Mouse (Mus musculus) kidney, embryonic 16.5 days (tissue): Measurements from ENCODE around the gene B4galnt3. TPM values are rescaled to one million over a fixed set of nuclear protein-coding genes. Genes with fewer than 3 reads are reported as not detected.

ENCODE experiments used
- ATAC-seq: fragments of 200-750 bp; cut with Nextera tagmentation; 2 replicates; pipeline ENCODE4 v1.8.0; 2017; ENCODE audit warnings: moderate TSS enrichment; ENCODE audit not compliant: low FRiP score, low TSS enrichment
- H3K27ac ChIP-seq: fragments of 300-500 bp; sonication (generic); 2 replicates; pipeline ENCODE4 v1.5.1; 2014; ENCODE audit warnings: low read length
- H3K27me3 ChIP-seq: fragments of 300-500 bp; sonication (generic); 2 replicates; pipeline ENCODE4 v1.6.1; 2014; ENCODE audit warnings: low read length, control low read depth, mixed read lengths; ENCODE audit not compliant: insufficient read depth
- H3K36me3 ChIP-seq: fragments of 300-500 bp; sonication (generic); 2 replicates; pipeline ENCODE4 v1.6.1; 2014; ENCODE audit warnings: low read length, control low read depth, mixed read lengths; ENCODE audit not compliant: insufficient read depth
- H3K4me1 ChIP-seq: fragments of 300-500 bp; sonication (generic); 2 replicates; pipeline ENCODE4 v1.6.1; 2014; ENCODE audit warnings: low read length, control low read depth, mixed read lengths; ENCODE audit not compliant: insufficient read depth
- H3K4me2 ChIP-seq: fragments of 300-500 bp; sonication (generic); replicated peaks from 2 replicates; pipeline ENCODE4 v1.6.1; 2014; ENCODE audit warnings: low read depth, low read length
- H3K4me3 ChIP-seq: fragments of 300-500 bp; sonication (generic); 2 replicates; pipeline ENCODE4 v1.5.1; 2014; ENCODE audit warnings: mild to moderate bottlenecking, low read length
- H3K9ac ChIP-seq: fragments of 300-500 bp; sonication (generic); replicated peaks from 2 replicates; pipeline ENCODE4 v1.6.1; 2014; ENCODE audit warnings: low read length
- H3K9me3 ChIP-seq: fragments of 300-500 bp; sonication (generic); 2 replicates; pipeline ENCODE4 v1.6.1; 2016; ENCODE audit warnings: low read length, control low read depth
- WGBS: fragments of 180-500 bp; shearing (Covaris S2); extraction: QIAGEN DNeasy Blood & Tissue Kit; methylation state at CpG from one replicate; pipeline ENCODE4 v1.1.7; 2014; 5-methylcytosine and 5-hydroxymethylcytosine counted together
- polyA plus RNA-seq: library from polyadenylated mRNA; unstranded; fragments of >200 nt; fragmentation: Nextera tagmentation; extraction: Ambion mirVana; gene quantifications from 2 replicates; pipeline ENCODE4 v1.2.1, GENCODE M21; 2015

Gene B4galnt3
- polyA plus RNA-seq, 1 experiment from 2014 or later, result 2.4 TPM

GRCm38 (mm10) chr6:120211536-120211935, 82.8 kb downstream of the B4galnt3 start:
- no peak overlapping the region for H3K4me2 ChIP-seq
- no peaks in the 10 kb centered on the region for H3K9me3 ChIP-seq
- no peaks in the 10 kb centered on the region for H3K4me1 ChIP-seq
- no peak for ATAC-seq
- 77% methylated on average over 6 of the region's 6 CpGs for WGBS
- no peak overlapping the region for H3K9ac ChIP-seq
- H3K4me3 ChIP-seq, result no peak overlapping the region
- H3K36me3 ChIP-seq, result no peaks in the 10 kb centered on the region
- no peaks in the 10 kb centered on the region for H3K27me3 ChIP-seq
- no peak overlapping the region for H3K27ac ChIP-seq

DNA sequence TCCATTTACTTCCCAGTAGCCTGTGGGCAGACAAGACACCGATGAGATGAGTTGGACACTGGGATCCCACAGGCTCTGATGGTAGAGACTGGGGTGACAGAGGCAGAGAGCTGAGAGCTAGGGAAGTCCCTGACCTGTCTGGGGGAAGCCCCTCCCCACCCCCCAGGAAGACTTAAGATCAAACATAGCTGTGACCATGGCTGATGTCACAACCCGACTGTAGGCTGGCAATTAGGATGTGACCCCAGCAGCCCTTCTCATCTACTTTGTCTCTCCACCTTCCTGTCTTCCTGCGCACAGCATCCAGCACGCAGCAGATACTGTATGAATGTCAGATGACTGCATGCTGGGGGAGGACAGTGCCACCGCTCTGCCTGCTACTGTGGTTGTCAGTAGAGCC, 87.8 kb downstream of the B4galnt3 start:
- no peaks in the 10 kb centered on the region for H3K9me3 ChIP-seq
- 72% methylated on average over 5 of the region's 5 CpGs for WGBS
- no peaks in the 10 kb centered on the region for H3K36me3 ChIP-seq
- no peak overlapping the region for H3K9ac ChIP-seq
- H3K4me2 ChIP-seq, result no peak overlapping the region
- no peak overlapping the region for H3K4me3 ChIP-seq
- no peaks in the 10 kb centered on the region for H3K27me3 ChIP-seq
- no peak for ATAC-seq
- peaks cover 10% of the 10 kb centered on the region for H3K4me1 ChIP-seq
- no peak overlapping the region for H3K27ac ChIP-seq

DNA sequence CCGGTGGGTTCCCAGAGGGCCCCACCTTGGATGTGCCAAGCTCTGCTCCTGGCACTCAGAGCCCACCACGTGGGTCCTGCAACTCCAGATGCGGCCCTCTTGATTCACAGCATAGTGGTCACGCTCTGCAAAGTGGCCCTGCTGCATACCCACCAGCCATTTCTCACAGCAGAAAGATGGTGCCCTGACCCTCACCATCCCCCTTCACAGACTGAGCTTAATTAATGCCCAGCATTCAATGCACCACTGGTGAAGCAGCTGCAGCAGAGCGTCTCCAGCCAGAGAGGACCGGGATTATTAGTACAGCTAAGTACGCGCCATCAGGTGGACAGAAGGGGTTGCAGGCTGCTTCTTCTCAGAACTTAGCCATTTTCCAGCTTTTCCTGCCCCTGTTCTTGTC, 92.0 kb downstream of the B4galnt3 start:
- Histone ChIP-seq H3K4me3 (no peak overlapping the region), H3K9me3 (no peaks in the 10 kb centered on the region), H3K27ac (no peak overlapping the region), H3K36me3 (no peaks in the 10 kb centered on the region), H3K4me1 (peaks cover 10% of the 10 kb centered on the region), H3K9ac (no peak overlapping the region), H3K4me2 (no peak overlapping the region), H3K27me3 (no peaks in the 10 kb centered on the region)
- peak; percentile 54 for ATAC-seq
- WGBS, result 55% methylated on average over 8 of the region's 8 CpGs

GRCm38 (mm10) chr6:120201956-120202355, 92.4 kb downstream of the B4galnt3 start:
- H3K4me1 ChIP-seq, result peaks cover 10% of the 10 kb centered on the region
- H3K27me3 ChIP-seq, result no peaks in the 10 kb centered on the region
- H3K9me3 ChIP-seq, result no peaks in the 10 kb centered on the region
- no peak overlapping the region for H3K4me2 ChIP-seq
- no peaks in the 10 kb centered on the region for H3K36me3 ChIP-seq
- ATAC-seq, result no peak; the same call in 1 of the 2 replicates
- 23% methylated on average over 5 of the region's 6 CpGs for WGBS
- H3K27ac ChIP-seq, result no peak overlapping the region
- no peak overlapping the region for H3K4me3 ChIP-seq
- no peak overlapping the region for H3K9ac ChIP-seq

GRCm38 (mm10) chr6:120199638-120200394, 94.5 kb downstream of the B4galnt3 start:
- no peak overlapping the region for H3K4me2 ChIP-seq
- H3K27me3 ChIP-seq, result no peaks in the 10 kb centered on the region
- no peak for ATAC-seq
- no peak overlapping the region for H3K4me3 ChIP-seq
- no peaks in the 10 kb centered on the region for H3K9me3 ChIP-seq
- H3K9ac ChIP-seq, result no peak overlapping the region
- H3K36me3 ChIP-seq, result no peaks in the 10 kb centered on the region
- no peak overlapping the region for H3K27ac ChIP-seq
- 41% methylated on average over 10 of the region's 10 CpGs for WGBS
- H3K4me1 ChIP-seq, result peaks cover 10% of the 10 kb centered on the region

DNA sequence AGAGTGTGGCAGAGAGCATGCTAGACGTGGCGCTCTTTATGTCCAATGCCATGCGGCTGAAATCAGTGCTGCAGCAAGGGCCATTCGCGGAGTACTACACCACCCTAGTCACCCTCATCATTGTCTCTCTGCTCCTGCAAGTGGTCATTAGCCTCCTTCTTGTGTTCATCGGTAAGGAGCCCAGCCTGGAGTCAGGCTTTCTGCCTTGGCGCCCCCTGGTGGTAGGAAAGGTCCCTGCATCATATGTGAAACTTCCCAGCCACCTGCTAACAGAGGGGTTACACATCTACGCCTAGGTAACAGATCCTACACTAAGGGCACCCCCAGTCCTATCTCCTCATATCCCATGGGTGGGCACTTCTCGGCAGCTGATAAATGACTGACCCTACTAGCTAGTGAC, 96.4 kb downstream of the B4galnt3 start:
- Histone ChIP-seq H3K36me3 (no peaks in the 10 kb centered on the region), H3K27ac (no peak overlapping the region), H3K4me1 (peaks cover 10% of the 10 kb centered on the region), H3K4me3 (no peak overlapping the region), H3K27me3 (no peaks in the 10 kb centered on the region), H3K4me2 (no peak overlapping the region), H3K9ac (no peak overlapping the region), H3K9me3 (no peaks in the 10 kb centered on the region)
- no peak; the same call in 1 of the 2 replicates for ATAC-seq
- 33% methylated on average over 9 of the region's 9 CpGs for WGBS

DNA sequence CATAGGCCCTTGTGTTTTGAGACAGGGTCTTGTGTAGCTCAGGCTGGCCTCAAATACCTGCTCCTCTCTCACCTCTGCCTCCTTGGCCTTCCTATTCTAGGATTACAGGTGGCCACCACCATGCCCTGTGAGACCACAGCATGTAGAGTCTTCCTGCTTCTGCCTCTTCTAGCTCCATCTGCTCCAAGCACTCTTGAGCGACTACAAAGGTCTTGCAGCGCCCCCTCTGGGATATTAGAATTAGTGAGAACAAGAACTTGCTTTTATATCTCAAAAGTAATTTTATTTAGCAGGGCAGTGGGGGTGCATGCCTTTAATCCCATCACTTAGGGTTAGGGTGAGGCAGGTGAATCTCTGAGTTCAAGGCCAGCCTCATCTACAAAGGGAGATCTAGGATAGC, 97.5 kb downstream of the B4galnt3 start:
- 45% methylated on average over 2 of the region's 2 CpGs for WGBS
- H3K4me1 ChIP-seq, result peaks cover 3% of the 10 kb centered on the region; the same call in 1 of the 2 replicates
- H3K4me2 ChIP-seq, result no peak overlapping the region
- H3K36me3 ChIP-seq, result no peaks in the 10 kb centered on the region
- H3K27ac ChIP-seq, result no peak overlapping the region
- no peaks in the 10 kb centered on the region for H3K27me3 ChIP-seq
- ATAC-seq, result no peak
- H3K9me3 ChIP-seq, result no peaks in the 10 kb centered on the region
- H3K4me3 ChIP-seq, result no peak overlapping the region
- no peak overlapping the region for H3K9ac ChIP-seq

- ATAC-seq, result no peak
- Histone ChIP-seq H3K36me3 (no peaks in the 10 kb centered on the region), H3K9ac (no peak overlapping the region), H3K4me3 (no peak overlapping the region), H3K4me2 (no peak overlapping the region), H3K9me3 (no peaks in the 10 kb centered on the region), H3K27ac (no peak overlapping the region), H3K27me3 (no peaks in the 10 kb centered on the region), H3K4me1 (peaks cover 3% of the 10 kb centered on the region; the same call in 1 of the 2 replicates)
- WGBS, result 19% methylated on average over 7 of the region's 7 CpGs
Measured at GRCm38 (mm10) chr6:120194963-120195362, 99.4 kb downstream of the B4galnt3 start.

DNA sequence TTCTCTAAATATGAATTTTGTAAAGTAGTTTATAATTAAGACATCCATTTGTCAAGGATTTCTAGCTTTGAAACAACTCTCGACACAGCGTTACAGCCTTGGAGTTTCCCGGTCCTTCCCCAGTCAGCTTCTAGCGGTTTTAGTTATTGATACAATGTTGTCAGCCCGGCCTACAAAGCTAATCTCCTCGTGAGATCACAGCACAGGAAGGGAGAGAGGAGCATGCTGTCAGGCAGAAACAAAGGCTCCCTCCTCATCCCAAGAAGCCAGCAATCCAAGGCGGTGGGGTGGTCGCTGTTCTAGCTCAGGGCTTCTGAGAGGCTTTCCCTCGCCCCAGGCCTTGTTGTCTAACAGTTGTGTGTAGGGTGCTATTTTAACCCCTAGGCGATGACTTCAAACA, 100.1 kb downstream of the B4galnt3 start:
- no peak overlapping the region for H3K4me2 ChIP-seq
- no peaks in the 10 kb centered on the region for H3K9me3 ChIP-seq
- WGBS, result 53% methylated on average over 10 of the region's 10 CpGs
- no peak overlapping the region for H3K9ac ChIP-seq
- H3K4me3 ChIP-seq, result no peak overlapping the region
- H3K27me3 ChIP-seq, result no peaks in the 10 kb centered on the region
- H3K27ac ChIP-seq, result no peak overlapping the region
- no peak for ATAC-seq
- peaks cover 3% of the 10 kb centered on the region; the same call in 1 of the 2 replicates for H3K4me1 ChIP-seq
- H3K36me3 ChIP-seq, result no peaks in the 10 kb centered on the region

GRCm38 (mm10) chr6:120193793-120194192, 100.6 kb downstream of the B4galnt3 start:
- 62% methylated on average over 1 of the region's 1 CpGs for WGBS

More at GRCm38 (mm10) chr6:120193793-120194192, 100.6 kb downstream of the B4galnt3 start:
- Histone ChIP-seq H3K9ac (no peak overlapping the region), H3K27ac (no peak overlapping the region), H3K4me3 (no peak overlapping the region), H3K27me3 (no peaks in the 10 kb centered on the region), H3K4me2 (no peak overlapping the region), H3K4me1 (peaks cover 3% of the 10 kb centered on the region; the same call in 1 of the 2 replicates), H3K9me3 (no peaks in the 10 kb centered on the region), H3K36me3 (no peaks in the 10 kb centered on the region)
- ATAC-seq, result no peak
